Mouse (Mus musculus) MEL (cell line): ENCODE measurements at regions not wholly inside any gene's neighbourhood (a gene's known extent, or its start where the extent isn't known, plus 50 kb on each side); places are given as distances from the start of the nearest gene placed in this dataset.

Source experiments
- DNase-seq: peaks from one replicate; pipeline ENCODE4 v3.0.0; 2011; ENCODE audit warnings: low read depth, low spot score
- H3K27ac ChIP-seq: 2 replicates; pipeline ENCODE4 v1.5.1; 2012; ENCODE audit warnings: low read depth, mild to moderate bottlenecking, control low read depth, low read length, moderate library complexity; ENCODE audit not compliant: control insufficient read depth
- H3K27me3 ChIP-seq, 2 experiments: fragments of 150-350 bp in 1 of 2; sonication (generic) in 1 of 2; 2 replicates each; pipeline ENCODE4 v1.6.1; 2012; ENCODE audit warnings: low read length in 2 of 2, mild to moderate bottlenecking in 2 of 2, improper control_type of control experiment in 1 of 2, moderate library complexity in 1 of 2; ENCODE audit not compliant: insufficient read depth in 2 of 2, control insufficient read depth in 1 of 2
- H3K36me3 ChIP-seq, 2 experiments: 2 replicates each; pipeline ENCODE4 v1.6.1; 2012 to 2014; ENCODE audit warnings: low read length in 2 of 2, improper control_type of control experiment in 1 of 2, inconsistent platforms in 1 of 2, mild to moderate bottlenecking in 1 of 2; ENCODE audit not compliant: insufficient read depth in 2 of 2, control insufficient read depth in 1 of 2
- H3K4me1 ChIP-seq, 2 experiments: fragments of 150-350 bp in 1 of 2; sonication (generic) in 1 of 2; 2 replicates each; pipeline ENCODE4 v1.6.1; 2012; ENCODE audit warnings: low read length in 2 of 2, improper control_type of control experiment in 1 of 2, mild to moderate bottlenecking in 1 of 2; ENCODE audit not compliant: insufficient read depth in 2 of 2, control insufficient read depth in 1 of 2
- H3K4me3 ChIP-seq, 2 experiments: fragments of 150-350 bp in 1 of 2; sonication (generic) in 1 of 2; 2 replicates each; pipeline ENCODE4 v1.5.1; 2012; ENCODE audit warnings: low read depth in 2 of 2, low read length in 2 of 2, mild to moderate bottlenecking in 2 of 2, moderate library complexity in 2 of 2, control low read depth in 1 of 2, improper control_type of control experiment in 1 of 2; ENCODE audit not compliant: control insufficient read depth in 1 of 2, insufficient read depth in 1 of 2
- H3K79me2 ChIP-seq: 2 replicates; pipeline ENCODE4 v1.6.1; 2012; ENCODE audit warnings: mild to moderate bottlenecking, low read length, moderate library complexity; ENCODE audit not compliant: control insufficient read depth, poor library complexity, insufficient read depth
- H3K9ac ChIP-seq: 2 replicates; pipeline ENCODE4 v1.6.1; 2012; ENCODE audit warnings: low read depth, mild to moderate bottlenecking, control low read depth, low read length, moderate library complexity; ENCODE audit not compliant: control insufficient read depth, poor library complexity, severe bottlenecking
- H3K9me3 ChIP-seq: fragments of 150-350 bp; sonication (generic); replicated peaks from 2 replicates; pipeline ENCODE4 v1.6.1; 2012; ENCODE audit warnings: mild to moderate bottlenecking, low read length, improper control_type of control experiment, moderate library complexity; ENCODE audit not compliant: insufficient read depth
- CHD1 ChIP-seq: IDR thresholded peaks from 2 replicates; pipeline ENCODE4 v1.6.1; 2012; ENCODE audit warnings: low read depth, mild to moderate bottlenecking, inconsistent platforms, low read length, improper control_type of control experiment
- CHD2 ChIP-seq: IDR thresholded peaks from 2 replicates; pipeline ENCODE4 v1.6.1; 2011; ENCODE audit warnings: low read length, improper control_type of control experiment
- CTCF ChIP-seq, 3 experiments: IDR thresholded peaks in 2 of 3; conservative IDR thresholded peaks in 1 of 3; 2 replicates each; pipeline ENCODE4 v1.5.1; 2011 to 2012; ENCODE audit warnings: low read length in 3 of 3, low read depth in 2 of 3, mild to moderate bottlenecking in 2 of 3, improper control_type of control experiment in 1 of 3, inconsistent platforms in 1 of 3, mixed read lengths in 1 of 3, moderate library complexity in 1 of 3; ENCODE audit not compliant: control insufficient read depth in 1 of 3, insufficient read depth in 1 of 3, poor library complexity in 1 of 3, severe bottlenecking in 1 of 3
- E2F4 ChIP-seq: IDR thresholded peaks from 2 replicates; pipeline ENCODE4 v1.6.1; 2011; ENCODE audit warnings: low read depth, low read length, improper control_type of control experiment, borderline replicate concordance
- ELF1 ChIP-seq: IDR thresholded peaks from 2 replicates; pipeline ENCODE4 v1.6.1; 2014; ENCODE audit warnings: low read depth, mild to moderate bottlenecking, inconsistent platforms, low read length, improper control_type of control experiment, moderate library complexity
- ETS1 ChIP-seq: IDR thresholded peaks from 2 replicates; pipeline ENCODE4 v1.6.1; 2012; ENCODE audit warnings: low read depth, mild to moderate bottlenecking, inconsistent platforms, low read length, improper control_type of control experiment, moderate library complexity
- GABPA ChIP-seq: IDR thresholded peaks from 2 replicates; pipeline ENCODE4 v1.6.1; 2012; ENCODE audit warnings: low read depth, mild to moderate bottlenecking, inconsistent platforms, low read length, improper control_type of control experiment, moderate library complexity
- GATA1 ChIP-seq: IDR thresholded peaks from 2 replicates; pipeline ENCODE4 v1.6.1; 2011; ENCODE audit warnings: low read depth, low read length, improper control_type of control experiment
- HCFC1 ChIP-seq: IDR thresholded peaks from 2 replicates; pipeline ENCODE4 v1.6.1; 2012; ENCODE audit warnings: low read depth, mild to moderate bottlenecking, inconsistent platforms, low read length, improper control_type of control experiment, moderate library complexity
- JUND ChIP-seq: IDR thresholded peaks from 2 replicates; pipeline ENCODE4 v1.6.1; 2011; ENCODE audit warnings: low read depth, mild to moderate bottlenecking, improper control_type of control experiment, low read length
- KAT2A ChIP-seq: conservative IDR thresholded peaks from 2 replicates; pipeline ENCODE4 v1.6.1; 2012; ENCODE audit warnings: low read depth, low read length, improper control_type of control experiment, inconsistent platforms
- MEF2A ChIP-seq: IDR thresholded peaks from 2 replicates; pipeline ENCODE4 v1.6.1; 2014; ENCODE audit warnings: low read depth, mild to moderate bottlenecking, inconsistent platforms, low read length, improper control_type of control experiment; ENCODE audit not compliant: poor library complexity, insufficient replicate concordance, severe bottlenecking; ENCODE audit errors: extremely low read depth
- MYC ChIP-seq: IDR thresholded peaks from 2 replicates; pipeline ENCODE4 v1.6.1; 2011; ENCODE audit warnings: low read depth, mild to moderate bottlenecking, low read length, improper control_type of control experiment, moderate library complexity
- POLR2AphosphoS5 ChIP-seq: IDR thresholded peaks from 2 replicates; pipeline ENCODE4 v1.6.1; 2012; ENCODE audit warnings: low read depth, borderline replicate concordance, mild to moderate bottlenecking, inconsistent platforms, low read length, moderate library complexity, mixed read lengths
- RAD21 ChIP-seq: IDR thresholded peaks from 2 replicates; pipeline ENCODE4 v1.6.1; 2011; ENCODE audit warnings: mild to moderate bottlenecking, low read depth, low read length, improper control_type of control experiment
- RCOR1 ChIP-seq: IDR thresholded peaks from 2 replicates; pipeline ENCODE4 v1.6.1; 2012; ENCODE audit warnings: low read depth, mild to moderate bottlenecking, inconsistent platforms, low read length, improper control_type of control experiment
- SIN3A ChIP-seq: IDR thresholded peaks from 2 replicates; pipeline ENCODE4 v1.6.1; 2012; ENCODE audit warnings: low read length, improper control_type of control experiment, inconsistent platforms
- SMC3 ChIP-seq: IDR thresholded peaks from 2 replicates; pipeline ENCODE4 v1.6.1; 2011; ENCODE audit warnings: low read depth, low read length, improper control_type of control experiment
- USF2 ChIP-seq, 2 experiments: IDR thresholded peaks; 2 replicates each; pipeline ENCODE4 v1.6.1; 2011 to 2012; ENCODE audit warnings: improper control_type of control experiment in 2 of 2, low read length in 2 of 2, borderline replicate concordance in 1 of 2, inconsistent platforms in 1 of 2, low read depth in 1 of 2, mild to moderate bottlenecking in 1 of 2; ENCODE audit not compliant: insufficient read depth in 1 of 2
- ZC3H11A ChIP-seq: IDR thresholded peaks from 2 replicates; pipeline ENCODE4 v1.6.1; 2012; ENCODE audit warnings: low read depth, mild to moderate bottlenecking, inconsistent platforms, low read length, improper control_type of control experiment
- ZKSCAN1 ChIP-seq: IDR thresholded peaks from 2 replicates; pipeline ENCODE4 v1.6.1; 2012; ENCODE audit warnings: low read depth, mild to moderate bottlenecking, inconsistent platforms, low read length, improper control_type of control experiment, moderate library complexity
- ZMIZ1 ChIP-seq: IDR thresholded peaks from 2 replicates; pipeline ENCODE4 v1.6.1; 2012; ENCODE audit warnings: low read depth, mild to moderate bottlenecking, inconsistent platforms, low read length, improper control_type of control experiment, moderate library complexity
- ZNF384 ChIP-seq: IDR thresholded peaks from 2 replicates; pipeline ENCODE4 v1.6.1; 2012; ENCODE audit warnings: low read depth, mild to moderate bottlenecking, inconsistent platforms, low read length, improper control_type of control experiment

- Histone ChIP-seq H3K27ac (no peak overlapping the region), H3K9me3 (no peaks in the 10 kb centered on the region), H3K36me3 (no peaks in the 10 kb centered on the region), H3K27me3 (no peaks in the 10 kb centered on the region), H3K4me3 (no peak overlapping the region), H3K9ac (no peak overlapping the region), H3K79me2 (no peaks in the 10 kb centered on the region), H3K4me1 (no peaks in the 10 kb centered on the region)
- no peak for DNase-seq
- TF ChIP-seq ZMIZ1 (no peak), ZNF384 (no peak), USF2 (IDR thresholded peaks at IDR 0.05; ENCODE audit: borderline replicate concordance in 1 of 2, insufficient read depth in 1 of 2, low read depth in 1 of 2, low read length in 2 of 2) (no peak), CHD2 (no peak), SIN3A (no peak), MEF2A (no peak), POLR2AphosphoS5 (no peak), CHD1 (no peak)
Measured at GRCm38 (mm10) chr9:113300846-113301245, 407.2 kb downstream of the Pdcd6ip start.

- no peaks in the 10 kb centered on the region for H3K79me2 ChIP-seq
- no peak overlapping the region for H3K27ac ChIP-seq
- no peak for TF ChIP-seq ZC3H11A
- no peak for TF ChIP-seq RCOR1
- TF ChIP-seq POLR2AphosphoS5: no peak
- TF ChIP-seq MYC: no peak
- no peak for TF ChIP-seq MEF2A
- no peak for TF ChIP-seq ZKSCAN1
- no peak for TF ChIP-seq HCFC1
- no peak for TF ChIP-seq KAT2A
- no peak for TF ChIP-seq ELF1
- no peak for TF ChIP-seq SMC3
- no peak for TF ChIP-seq GATA1
- TF ChIP-seq GABPA: no peak
- TF ChIP-seq ZNF384: no peak
- no peak for TF ChIP-seq ETS1
- no peak for TF ChIP-seq JUND
- TF ChIP-seq RAD21: no peak
- no peak for TF ChIP-seq CTCF (IDR thresholded peaks at IDR 0.05 in 2 of 3, conservative IDR thresholded peaks at IDR 0.05 in 1 of 3; ENCODE audit: control insufficient read depth in 1 of 3, insufficient read depth in 1 of 3, low read depth in 2 of 3, low read length in 3 of 3, poor library complexity in 1 of 3, severe bottlenecking in 1 of 3)
- no peak for TF ChIP-seq E2F4
- no peak for DNase-seq
- H3K27me3 ChIP-seq: no peaks in the 10 kb centered on the region
- H3K36me3 ChIP-seq: no peaks in the 10 kb centered on the region
- no peaks in the 10 kb centered on the region for H3K9me3 ChIP-seq
- H3K9ac ChIP-seq: no peak overlapping the region
- H3K4me1 ChIP-seq: no peaks in the 10 kb centered on the region
- H3K4me3 ChIP-seq: no peak overlapping the region
Measured at GRCm38 (mm10) chr9:113299900-113300299, 408.2 kb downstream of the Pdcd6ip start.
